Mouse (Mus musculus) frontal cortex, postnatal 14 days (tissue): Measurements from ENCODE around the gene Tab2.
A peak's percentile ranks its signal among the peaks of the same experiment; 100 is the strongest.
"Not testable (repeated sequence)": the region's sequence is repeated elsewhere in the genome, so short reads cannot be mapped to it uniquely, and the experiment has no call there.

ENCODE experiments used
- DNase-seq, 2 experiments: peaks; one replicate each; pipeline ENCODE4 v3.0.0; 2022; ENCODE audit warnings: low spot score in 2 of 2

The Tab2 gene

GRCm38 (mm10) chr10:7888256-7888868, 67.7 kb downstream of the Tab2 start:
- no peak for DNase-seq

GRCm38 (mm10) chr10:7883524-7883923, 72.5 kb downstream of the Tab2 start:
- DNase-seq, result peak; percentile 31 to 70

GRCm38 (mm10) chr10:7881971-7882370, 74.1 kb downstream of the Tab2 start:
- no peak for DNase-seq

- DNase-seq, result not testable (repeated sequence)
Measured at GRCm38 (mm10) chr10:7880283-7880682, 75.7 kb downstream of the Tab2 start.

GRCm38 (mm10) chr10:7874194-7874593, 81.8 kb downstream of the Tab2 start:
- no peak for DNase-seq

GRCm38 (mm10) chr10:7871381-7872020, 84.5 kb downstream of the Tab2 start:
- no peak for DNase-seq

GRCm38 (mm10) chr10:7870571-7871315, 85.3 kb downstream of the Tab2 start:
- DNase-seq, result peak; percentile 34 to 35

GRCm38 (mm10) chr10:7869746-7870145, 86.3 kb downstream of the Tab2 start:
- DNase-seq, result no peak

GRCm38 (mm10) chr10:7867666-7868030, 88.4 kb downstream of the Tab2 start:
- DNase-seq, result no peak

- DNase-seq, result no peak
Measured at GRCm38 (mm10) chr10:7866762-7867665, 89.0 kb downstream of the Tab2 start.

GRCm38 (mm10) chr10:7864806-7865205, 91.2 kb downstream of the Tab2 start:
- DNase-seq, result no peak

GRCm38 (mm10) chr10:7864184-7864583, 91.8 kb downstream of the Tab2 start:
- DNase-seq, result no peak

GRCm38 (mm10) chr10:7863411-7863810, 92.6 kb downstream of the Tab2 start:
- DNase-seq, result no peak

- no peak for DNase-seq
Measured at GRCm38 (mm10) chr10:7861937-7862657, 93.9 kb downstream of the Tab2 start.

- no peak for DNase-seq
Measured at GRCm38 (mm10) chr10:7861259-7861936, 94.6 kb downstream of the Tab2 start.

- no peak for DNase-seq
Measured at GRCm38 (mm10) chr10:7860494-7860893, 95.5 kb downstream of the Tab2 start.
